Mouse (Mus musculus) thymus, adult 18-20 months (tissue): ENCODE data around the gene Zbtb8b.
"Not testable (repeated sequence)": the region's sequence is repeated elsewhere in the genome, so short reads cannot be mapped to it uniquely, and the experiment has no call there.

ENCODE experiments used
- DNase-seq, 2 experiments: peaks; one replicate each; pipeline ENCODE4 v3.0.0; 2022; ENCODE audit warnings: mixed read lengths in 2 of 2

Gene Zbtb8b

DNA sequence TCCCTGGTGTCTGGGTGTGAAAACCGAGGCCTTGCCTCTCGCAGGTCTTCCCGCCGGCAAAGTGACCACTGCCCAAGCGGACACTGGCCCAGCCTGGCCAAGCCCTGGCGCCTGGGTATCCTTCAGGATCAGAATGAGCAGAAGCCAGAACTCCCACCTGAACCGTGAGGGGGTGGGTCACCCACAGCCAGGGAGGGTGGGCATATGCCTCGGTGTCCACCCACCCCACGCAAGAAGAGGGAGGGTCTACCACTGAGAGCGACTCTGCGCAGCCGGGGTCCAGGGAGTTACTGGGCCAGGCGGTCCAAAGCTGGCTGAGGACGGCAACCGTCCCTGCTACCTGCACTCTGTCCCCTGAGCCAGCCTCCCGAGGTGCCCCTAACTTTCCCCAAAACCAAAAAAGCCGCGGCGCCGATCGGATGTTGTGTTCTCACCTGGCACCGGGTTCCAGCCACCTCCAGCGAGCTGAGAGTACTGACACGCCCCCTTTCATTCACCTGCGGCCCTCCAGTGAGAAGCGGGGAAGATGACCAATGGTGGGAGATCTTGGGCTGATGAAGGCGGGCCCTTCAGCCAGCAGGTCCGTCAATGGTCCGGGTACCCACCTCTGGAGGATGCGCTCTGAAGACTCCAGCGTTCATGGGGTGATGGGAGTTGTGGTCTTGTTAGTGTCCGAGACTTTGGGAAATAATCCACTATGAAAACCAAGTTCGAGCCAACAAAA lies at the start of gene Zbtb8b:
TSS of gene Zbtb8b (minus strand) at position 514 of the 724 bp plus-strand sequence.
- DNase-seq, result no peak

DNA sequence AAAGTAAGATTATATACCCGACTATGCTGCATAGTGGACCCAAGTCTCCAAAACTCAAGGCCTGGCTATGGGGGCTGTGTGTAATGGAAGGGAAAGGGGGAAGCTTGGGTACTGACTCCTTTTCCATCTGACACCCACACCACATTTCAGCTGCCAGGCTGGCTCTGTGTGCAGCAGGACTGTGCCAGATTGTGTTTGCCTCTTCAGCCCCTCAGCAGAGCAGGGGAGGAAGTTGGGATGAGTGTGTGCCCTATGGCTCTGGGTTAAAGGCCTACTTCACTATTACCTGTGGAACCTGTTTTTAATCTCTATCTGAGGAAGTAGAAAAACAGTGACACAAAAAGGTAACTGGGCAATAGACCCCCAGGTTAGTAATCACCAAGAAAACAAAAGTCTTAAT lies 40.4 kb upstream of the Zbtb8b start:
- no peak for DNase-seq

GRCm38 (mm10) chr4:129479863-129480262 lies 39.2 kb upstream of the Zbtb8b start:
- DNase-seq, result no peak

GRCm38 (mm10) chr4:129476047-129476446 lies 35.4 kb upstream of the Zbtb8b start:
- DNase-seq, result no peak

- no peak for DNase-seq
Measured at GRCm38 (mm10) chr4:129464286-129464815, 23.7 kb upstream of the Zbtb8b start.

DNA sequence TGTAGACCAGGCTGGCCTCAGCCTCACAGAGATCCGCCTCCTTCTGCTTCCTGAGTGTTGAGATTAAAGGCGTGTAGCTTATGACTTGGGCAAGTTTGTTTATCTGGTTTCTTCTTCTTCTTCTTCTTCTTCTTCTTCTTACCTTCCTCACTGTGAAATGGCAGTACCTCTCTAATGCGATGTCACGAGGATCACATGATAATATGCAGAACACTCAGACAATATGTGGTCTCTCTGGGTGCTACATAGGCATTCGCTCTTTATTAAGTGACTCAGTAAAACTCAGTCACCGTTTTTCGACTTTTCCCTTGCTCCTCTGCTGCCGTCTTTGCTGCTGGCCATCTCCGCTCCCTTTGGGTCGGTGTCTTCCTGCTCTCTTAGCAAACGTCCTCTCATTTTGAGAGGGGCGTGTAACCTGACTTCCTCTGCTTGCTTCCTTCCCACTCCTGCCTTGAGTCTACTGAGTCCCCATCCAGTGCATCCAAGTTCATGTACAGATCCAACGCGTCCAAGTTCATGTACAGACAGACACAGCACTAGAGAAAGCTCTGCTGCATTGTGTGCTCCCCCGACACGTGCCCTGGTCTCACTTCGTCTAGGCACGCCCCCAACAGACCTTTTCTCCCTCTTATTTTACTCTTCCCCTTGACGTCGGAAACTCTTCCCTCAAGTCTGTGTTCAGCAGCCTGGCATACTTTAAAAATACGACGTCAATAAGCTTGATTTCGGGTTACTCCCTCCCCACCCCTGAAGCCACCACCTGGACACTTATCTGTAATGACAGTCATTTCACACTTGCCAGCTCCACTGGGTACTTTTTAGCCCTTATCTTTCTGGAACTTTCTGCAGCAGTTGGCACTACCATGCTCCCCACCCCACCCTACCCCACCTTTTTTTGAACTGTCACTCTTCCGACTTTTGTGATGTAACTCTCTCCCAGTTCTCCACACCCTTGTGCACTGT lies 22.7 kb upstream of the Zbtb8b start:
- no peak for DNase-seq

- DNase-seq, result no peak
Measured at GRCm38 (mm10) chr4:129462118-129462517, 21.5 kb upstream of the Zbtb8b start.

DNA sequence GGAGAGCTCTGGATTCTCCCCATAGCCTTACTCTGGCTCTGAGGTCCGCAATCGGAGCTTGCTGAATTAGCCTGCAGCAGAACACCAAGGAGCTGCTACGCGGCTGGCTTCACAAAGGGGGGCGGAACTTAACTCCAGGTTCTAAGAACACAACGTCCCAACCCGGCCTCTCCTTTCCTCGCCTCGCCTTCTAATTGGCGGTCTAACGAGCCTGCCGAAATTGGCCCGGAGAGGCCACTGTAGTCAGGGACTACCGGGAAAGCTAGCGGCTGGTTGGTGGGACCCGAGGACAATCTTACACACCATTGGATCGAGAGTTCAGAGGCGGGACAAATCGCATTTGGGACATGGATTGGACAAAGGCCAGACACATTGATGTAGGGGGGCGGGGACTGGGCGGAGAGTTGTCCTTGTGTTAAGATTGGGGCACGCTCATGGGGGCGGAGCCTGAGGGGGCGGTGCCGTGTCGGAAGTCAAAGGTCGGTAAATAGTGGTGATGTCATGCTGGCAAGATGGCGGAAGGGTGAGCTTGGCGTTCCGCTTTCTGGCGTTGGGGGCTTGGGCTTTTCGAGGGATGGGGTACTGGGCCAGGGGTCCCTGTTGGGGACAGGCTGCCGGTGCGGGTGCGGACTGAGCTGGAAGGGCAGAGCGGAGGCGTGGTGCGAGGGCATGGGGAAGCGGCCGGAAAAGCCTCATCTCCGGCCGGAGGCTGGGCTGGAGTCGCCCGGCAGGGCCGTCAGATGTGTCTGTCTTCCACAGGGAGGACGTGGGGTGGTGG lies 20.7 kb upstream of the Zbtb8b start, which contains the start of gene Bsdc1:
TSS of gene Bsdc1 (plus strand) at position 399 of the 778 bp plus-strand sequence.
- peak; percentile 99 to 100 for DNase-seq

DNA sequence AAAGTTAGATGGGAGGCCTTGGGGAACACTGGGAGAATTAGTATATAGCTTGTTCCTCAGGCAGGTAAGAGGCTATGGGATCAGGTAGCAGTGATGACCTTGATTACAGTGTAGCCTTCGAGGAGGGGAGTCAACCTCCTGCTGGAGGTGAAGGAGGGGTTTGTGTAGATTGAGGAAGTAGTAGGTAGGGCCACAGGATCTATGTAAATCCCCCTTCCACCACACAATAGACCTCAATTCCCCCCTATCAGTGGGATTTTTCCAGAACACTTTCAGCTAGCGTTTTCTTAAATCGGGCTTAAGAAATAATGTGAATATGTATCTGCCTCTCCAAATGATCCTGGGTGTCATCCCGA lies 20.2 kb upstream of the Zbtb8b start:
- peak in 1 of 2 experiments; percentile 16 for DNase-seq

DNA sequence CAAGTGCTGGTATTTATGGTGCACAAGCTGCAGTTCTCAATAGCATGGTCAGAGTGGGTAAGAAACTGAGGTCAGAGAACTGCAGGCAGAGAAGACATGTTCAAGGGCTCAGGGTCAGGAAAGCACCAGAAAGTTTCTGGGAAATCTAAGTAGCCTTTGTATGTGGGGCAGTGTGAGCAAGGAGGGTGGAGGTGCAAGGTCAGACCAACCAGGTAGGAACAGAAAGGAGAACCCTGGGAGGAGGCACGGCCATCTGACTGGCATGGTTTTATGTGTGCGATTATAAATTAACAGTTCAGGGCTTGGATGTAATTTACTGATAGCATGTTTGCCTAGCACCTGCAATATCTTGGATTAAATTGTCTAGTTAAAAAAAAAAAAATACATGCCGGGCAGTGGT lies 19.1 kb upstream of the Zbtb8b start:
- DNase-seq, result no peak

GRCm38 (mm10) chr4:129457311-129457710 lies 16.7 kb upstream of the Zbtb8b start:
- not testable (repeated sequence) for DNase-seq

GRCm38 (mm10) chr4:129456126-129456525 lies 15.5 kb upstream of the Zbtb8b start:
- DNase-seq, result no peak

DNA sequence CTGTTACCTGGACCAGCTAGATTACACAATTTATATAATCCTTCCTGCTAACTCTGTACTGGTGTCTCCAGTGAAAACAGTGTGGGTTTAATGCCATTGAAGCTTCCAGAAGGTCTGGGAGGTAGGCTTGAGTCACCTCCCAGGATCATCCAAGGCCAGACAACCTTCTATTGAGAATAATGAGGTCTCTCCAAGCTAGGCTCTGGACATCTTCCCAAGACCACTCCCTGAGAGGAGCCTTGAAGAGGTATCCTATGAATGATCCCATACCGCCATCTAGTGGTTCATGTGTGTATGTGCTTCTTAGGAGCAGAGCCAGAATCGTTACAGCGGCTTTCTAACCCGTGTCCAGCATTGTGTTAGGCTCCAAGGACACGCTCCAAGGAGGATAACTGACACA lies 14.6 kb upstream of the Zbtb8b start:
- DNase-seq, result peak in 1 of 2 experiments; percentile 35

DNA sequence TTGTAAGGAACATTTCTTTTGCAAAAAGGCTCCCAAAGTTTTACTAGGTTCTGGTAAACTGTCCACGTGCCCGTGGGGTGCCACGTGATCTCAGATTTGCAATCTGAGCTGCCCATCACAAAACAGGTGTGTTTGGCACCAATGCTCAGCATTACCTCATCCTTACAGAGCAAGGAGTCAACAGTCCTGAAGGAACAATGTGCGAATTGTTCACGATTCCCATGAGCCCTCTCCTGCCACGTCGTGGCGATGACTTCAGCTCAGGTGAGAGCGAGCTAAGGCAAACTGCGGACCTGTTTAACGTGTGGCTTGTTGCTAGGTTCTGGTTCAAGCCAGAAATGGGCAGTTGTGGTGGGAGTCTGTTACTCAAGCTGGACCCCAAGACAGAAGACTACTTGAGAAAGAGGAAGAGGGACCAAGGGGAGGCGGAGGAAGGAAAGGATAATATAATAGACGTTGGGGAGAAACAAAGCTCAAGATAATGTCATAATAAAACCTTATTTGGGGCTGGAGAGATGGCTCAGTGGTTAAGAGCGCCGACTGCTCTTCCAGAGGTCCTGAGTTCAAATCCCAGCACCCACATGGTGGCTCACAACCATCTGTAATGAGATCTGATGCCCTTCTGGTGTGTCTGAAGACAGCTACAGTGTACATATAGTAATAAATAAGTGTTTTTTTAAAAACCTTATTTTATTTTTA lies 11.0 kb upstream of the Zbtb8b start:
- no peak for DNase-seq

GRCm38 (mm10) chr4:129450851-129451250 lies 10.2 kb upstream of the Zbtb8b start:
- DNase-seq, result no peak

- DNase-seq, result no peak
Measured at GRCm38 (mm10) chr4:129448713-129449112, 8.1 kb upstream of the Zbtb8b start.

GRCm38 (mm10) chr4:129447778-129448563 lies 7.3 kb upstream of the Zbtb8b start:
- no peak for DNase-seq

- DNase-seq, result no peak
Measured at GRCm38 (mm10) chr4:129447360-129447759, 6.7 kb upstream of the Zbtb8b start.

GRCm38 (mm10) chr4:129441145-129441544 lies 492 bp upstream of the Zbtb8b start:
- DNase-seq, result no peak

- DNase-seq, result no peak
Measured at GRCm38 (mm10) chr4:129418321-129418720, 22.3 kb downstream of the Zbtb8b start.

- no peak for DNase-seq
Measured at GRCm38 (mm10) chr4:129416478-129416877, 24.2 kb downstream of the Zbtb8b start.
